Mouse (Mus musculus) E14TG2a.4 (cell line): Measurements from ENCODE around the gene Slco6d1.

Experiments
- CTCF ChIP-seq: conservative IDR thresholded peaks from 2 replicates; pipeline ENCODE4 v1.5.1; 2014; ENCODE audit warnings: low read length
- POU5F1 ChIP-seq: IDR thresholded peaks from 2 replicates; pipeline ENCODE4 v1.6.1; 2014; ENCODE audit warnings: low read length, borderline replicate concordance

DNA sequence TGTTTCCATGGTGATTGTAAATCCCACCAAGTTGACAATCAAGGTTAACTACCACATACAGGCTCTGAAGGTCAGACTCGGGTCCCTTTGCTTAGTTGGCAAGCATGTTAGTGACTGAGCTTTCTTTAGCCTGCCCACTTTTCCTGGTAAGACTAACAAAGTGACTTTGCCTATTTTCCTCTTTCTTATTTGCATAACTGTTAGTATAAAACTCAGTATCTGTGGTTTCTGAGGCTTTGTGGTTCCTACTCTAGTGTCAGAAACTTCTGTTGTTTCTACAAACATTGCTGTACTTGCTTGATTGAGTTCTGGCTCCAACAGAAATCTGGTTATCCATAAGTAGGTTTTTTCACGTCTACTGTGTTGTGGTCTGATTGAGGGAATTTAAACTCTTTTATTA, 124.4 kb downstream of the Slco6d1 start:
- TF ChIP-seq CTCF, result no peak
- TF ChIP-seq POU5F1, result no peak
